Mouse (Mus musculus): Measurements from ENCODE around the gene Masp1. TPM values are rescaled to one million over a fixed set of nuclear protein-coding genes. Genes with fewer than 3 reads are reported as not detected.

The Masp1 gene
- total and polyA plus RNA-seq, 3 experiments = 0.11 to 0.34 TPM; not detected in 1

DNA sequence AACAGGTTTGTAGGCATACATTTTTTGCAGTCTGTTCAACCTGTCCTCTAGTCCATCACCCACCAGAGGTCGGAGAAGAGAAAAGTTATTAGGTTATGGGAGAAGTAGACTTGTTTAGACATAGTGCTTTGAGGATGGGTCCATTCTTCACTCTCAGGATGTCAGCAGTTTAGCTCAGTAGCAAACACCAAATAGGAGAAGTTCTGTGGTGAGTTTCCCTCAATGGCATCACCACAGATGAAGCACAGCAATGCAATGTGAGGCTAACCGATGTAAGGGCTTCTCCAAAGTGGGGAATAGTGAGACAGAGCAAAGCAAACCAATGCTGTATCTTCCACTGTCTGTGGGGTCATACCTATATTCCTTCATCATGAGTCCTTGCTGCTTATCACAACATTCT is 37.1 kb upstream of the Masp1 start:
- TF ChIP-seq MYC (IDR thresholded peaks at IDR 0.05; ENCODE audit: low read depth, low read length) (no peak), RCOR1 (conservative IDR thresholded peaks at IDR 0.05; ENCODE audit: low read depth, low read length) (no peak), POLR2AphosphoS2 (IDR thresholded peaks at IDR 0.05; ENCODE audit: low read depth, low read length) (no peak), KAT2A (IDR thresholded peaks at IDR 0.05; ENCODE audit: insufficient replicate concordance, low read length) (no peak), SMC3 (IDR thresholded peaks at IDR 0.05; ENCODE audit: low read depth, low read length) (no peak), ZNF384 (IDR thresholded peaks at IDR 0.05; ENCODE audit: low read depth, low read length) (no peak), UBTF (IDR thresholded peaks at IDR 0.05; ENCODE audit: low read depth, low read length) (no peak), NRF1 (IDR thresholded peaks at IDR 0.05; ENCODE audit: low read depth, low read length) (no peak), GABPA (IDR thresholded peaks at IDR 0.05; ENCODE audit: insufficient replicate concordance, low read depth, low read length) (no peak), E2F4 (IDR thresholded peaks at IDR 0.05; ENCODE audit: insufficient replicate concordance, low read depth, low read length) (no peak), NELFE (IDR thresholded peaks at IDR 0.05; ENCODE audit: low read depth, low read length) (no peak), JUN (IDR thresholded peaks at IDR 0.05; ENCODE audit: insufficient read depth, low read depth, low read length) (no peak), IRF4 (IDR thresholded peaks at IDR 0.05; ENCODE audit: low read depth, low read length) (no peak), RAD21 (IDR thresholded peaks at IDR 0.05; ENCODE audit: low read depth, low read length) (no peak), JUND (conservative IDR thresholded peaks at IDR 0.05; ENCODE audit: low read depth, low read length) (no peak), EP300 (IDR thresholded peaks at IDR 0.05; ENCODE audit: low read length) (no peak), HCFC1 (IDR thresholded peaks at IDR 0.05; ENCODE audit: low read depth, low read length) (no peak), CHD2 (IDR thresholded peaks at IDR 0.05; ENCODE audit: low read length) (no peak)
- H3K4me1 ChIP-seq (ENCODE audit: control insufficient read depth in 1 of 2, insufficient read depth in 2 of 2) = peaks cover 9 to 23% of the 10 kb centered on the region in 2 experiments
- H3K4me3 ChIP-seq (replicated peaks in 1 of 3; ENCODE audit: low read depth in 2 of 3, low read length in 2 of 3, poor library complexity in 1 of 3) = no peak overlapping the region
- in situ Hi-C loops (cut with MboI; ENCODE audit: low pct_ligation_motif_present, low pct_unique_long_range_greater_than_20kb, low sequenced_read_pairs) (no loop called here), dilution Hi-C loops (cut with MboI; ENCODE audit: extremely low pct_ligation_motif_present, extremely low pct_unique_long_range_greater_than_20kb, low sequenced_read_pairs) (no loop called here)
- 0 out of 2 replicates have a peak overlapping the region, but pooled peaks have one; percentile 26 for H3K4me2 ChIP-seq (ENCODE audit: insufficient read depth, low read depth, poor library complexity, severe bottlenecking)
- no peaks in the 10 kb centered on the region for H3K36me3 ChIP-seq (replicated peaks in 1 of 2; ENCODE audit: control insufficient read depth in 1 of 2, insufficient read depth in 1 of 2, low read length in 1 of 2)
- H3K9ac ChIP-seq (ENCODE audit: insufficient read depth, low read depth) = no peak overlapping the region
- H3K27ac ChIP-seq (ENCODE audit: insufficient read depth, low read depth) = no peak overlapping the region
- peak; percentile 24 for DNase-seq (ENCODE audit: extremely low read depth)
- H3K27me3 ChIP-seq (replicated peaks) = no peaks in the 10 kb centered on the region
- H3K79me2 ChIP-seq (replicated peaks; ENCODE audit: control insufficient read depth, extremely low read depth, insufficient read depth, poor library complexity, severe bottlenecking) = no peaks in the 10 kb centered on the region
- no peaks in the 10 kb centered on the region for H3K9me3 ChIP-seq (replicated peaks; ENCODE audit: low read length)

DNA sequence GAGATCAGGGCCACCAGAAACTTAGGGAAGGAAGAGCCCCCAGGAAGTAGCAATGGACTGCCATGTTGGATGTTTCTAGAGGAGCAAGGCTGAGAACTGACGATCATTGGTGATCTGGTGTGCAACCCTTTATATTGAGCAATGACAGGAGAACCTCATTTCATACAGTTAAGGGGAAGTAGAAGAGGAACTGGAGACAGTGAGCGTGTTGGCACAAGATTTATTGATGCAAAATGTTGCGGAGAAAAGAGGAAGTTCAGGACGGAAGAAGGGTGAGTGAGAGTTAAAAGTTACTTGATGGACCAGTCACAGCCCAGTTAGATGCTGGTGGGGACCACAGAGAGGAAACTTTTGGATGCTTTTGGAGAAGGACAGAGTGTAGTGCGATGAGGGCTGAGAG is 36.6 kb upstream of the Masp1 start:
- DNase-seq (ENCODE audit: extremely low read depth) = peak; percentile 88
- dilution Hi-C loops (cut with MboI; ENCODE audit: extremely low pct_ligation_motif_present, extremely low pct_unique_long_range_greater_than_20kb, low sequenced_read_pairs) = no loop called here
- H3K27ac ChIP-seq (ENCODE audit: insufficient read depth, low read depth) = no peak overlapping the region

More for the DNA sequence above, 36.6 kb upstream of the Masp1 start:
- Histone ChIP-seq H3K79me2 (replicated peaks; ENCODE audit: control insufficient read depth, extremely low read depth, insufficient read depth, poor library complexity, severe bottlenecking) (no peaks in the 10 kb centered on the region), H3K27me3 (replicated peaks) (no peaks in the 10 kb centered on the region), H3K9ac (ENCODE audit: insufficient read depth, low read depth) (no peak overlapping the region), H3K9me3 (replicated peaks; ENCODE audit: low read length) (no peaks in the 10 kb centered on the region), H3K4me3 (replicated peaks in 1 of 3; ENCODE audit: low read depth in 2 of 3, low read length in 2 of 3, poor library complexity in 1 of 3) (no peak overlapping the region), H3K36me3 (replicated peaks in 1 of 2; ENCODE audit: control insufficient read depth in 1 of 2, insufficient read depth in 1 of 2, low read length in 1 of 2) (no peaks in the 10 kb centered on the region), H3K4me1 (ENCODE audit: control insufficient read depth in 1 of 2, insufficient read depth in 2 of 2) (peaks cover 9 to 23% of the 10 kb centered on the region in 2 experiments), H3K4me2 (ENCODE audit: insufficient read depth, low read depth, poor library complexity, severe bottlenecking) (peak overlapping the region; percentile 26; the same call in 1 of the 2 replicates)
- TF ChIP-seq ZMIZ1 (IDR thresholded peaks at IDR 0.05; ENCODE audit: low read depth, low read length) (no peak), ETS1 (conservative IDR thresholded peaks at IDR 0.05; ENCODE audit: low read depth, low read length) (no peak), NELFE (IDR thresholded peaks at IDR 0.05; ENCODE audit: low read depth, low read length) (no peak), CTCF (conservative IDR thresholded peaks at IDR 0.05 in 1 of 2, IDR thresholded peaks at IDR 0.05 in 1 of 2; ENCODE audit: low read depth in 2 of 2, low read length in 2 of 2) (no peak), BHLHE40 (IDR thresholded peaks at IDR 0.05; ENCODE audit: low read depth, low read length) (peak; percentile 45; the same call in 1 of the 2 replicates), RAD21 (IDR thresholded peaks at IDR 0.05; ENCODE audit: low read depth, low read length) (no peak), E2F4 (IDR thresholded peaks at IDR 0.05; ENCODE audit: insufficient replicate concordance, low read depth, low read length) (no peak), IRF4 (IDR thresholded peaks at IDR 0.05; ENCODE audit: low read depth, low read length) (peak; percentile 40; the same call in 1 of the 2 replicates), RCOR1 (conservative IDR thresholded peaks at IDR 0.05; ENCODE audit: low read depth, low read length) (no peak), CHD1 (IDR thresholded peaks at IDR 0.05; ENCODE audit: low read depth, low read length) (no peak), JUN (IDR thresholded peaks at IDR 0.05; ENCODE audit: insufficient read depth, low read depth, low read length) (no peak), EP300 (IDR thresholded peaks at IDR 0.05; ENCODE audit: low read length) (peak; percentile 84), GABPA (IDR thresholded peaks at IDR 0.05; ENCODE audit: insufficient replicate concordance, low read depth, low read length) (no peak), UBTF (IDR thresholded peaks at IDR 0.05; ENCODE audit: low read depth, low read length) (no peak), MAX (IDR thresholded peaks at IDR 0.05; ENCODE audit: low read length) (no peak)
- in situ Hi-C loops (cut with MboI; ENCODE audit: low pct_ligation_motif_present, low pct_unique_long_range_greater_than_20kb, low sequenced_read_pairs) = no loop called here
